Mouse (Mus musculus): Measurements from ENCODE around the gene Ces4a.
"Not testable (repeated sequence)": the region's sequence is repeated elsewhere in the genome, so short reads cannot be mapped to it uniquely, and the experiment has no call there.

The Ces4a gene

DNA sequence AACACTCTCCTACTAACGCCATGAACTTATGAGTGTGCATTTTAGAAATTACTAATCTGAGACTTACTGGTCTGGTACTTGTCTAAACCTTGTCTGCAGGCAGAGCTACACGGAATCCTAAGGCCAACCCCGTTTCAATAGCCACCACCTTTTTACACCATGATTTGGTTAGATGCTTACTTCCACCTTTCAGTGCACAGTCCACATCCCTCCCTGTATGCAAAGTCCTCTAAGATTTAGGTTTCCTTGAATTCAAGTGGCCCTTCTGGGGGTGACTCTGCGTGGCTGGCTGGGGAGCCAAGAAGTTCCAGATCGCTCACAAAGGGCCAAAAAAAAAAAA lies 38.4 kb downstream of the Ces4a start:
- DNase-seq (ENCODE audit: low spot score), result no peak

DNA sequence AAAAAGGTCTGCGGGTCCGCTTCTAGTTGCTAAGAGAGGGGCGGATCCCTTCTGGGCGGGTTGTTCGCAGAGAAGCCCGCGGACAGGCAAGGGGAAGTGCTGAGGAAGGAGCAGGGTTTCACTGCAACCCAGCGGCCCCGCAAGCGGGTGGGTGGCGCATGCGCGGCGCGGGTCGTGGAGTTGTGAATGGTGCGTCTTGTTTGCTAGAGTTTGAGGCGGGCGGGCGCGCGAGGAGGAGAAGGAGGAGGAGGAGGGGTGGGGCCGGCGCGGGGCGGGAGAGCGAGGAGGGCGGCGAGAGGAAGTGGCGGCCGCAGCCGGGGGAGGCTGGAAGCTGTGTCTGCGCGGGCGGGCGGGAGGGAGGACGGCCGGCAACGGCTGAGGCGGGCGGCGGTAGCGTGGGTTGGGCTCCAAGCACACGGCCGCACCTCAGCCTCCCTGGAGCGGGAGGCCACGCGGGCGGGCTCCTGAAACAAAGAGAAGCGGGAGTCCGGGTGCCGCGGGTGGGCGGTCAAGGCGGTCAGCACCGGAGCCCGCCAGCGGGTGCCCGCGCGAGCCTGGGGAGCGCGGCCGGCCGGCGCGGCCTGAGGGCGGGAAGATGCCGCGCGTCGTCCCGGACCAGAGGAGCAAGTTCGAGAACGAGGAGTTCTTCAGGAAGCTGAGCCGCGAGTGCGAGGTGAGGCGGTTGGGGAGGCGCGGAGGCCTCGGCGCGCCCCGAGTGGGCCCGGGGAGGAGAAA lies 38.9 kb downstream of the Ces4a start, which contains the start of gene Cbfb:
TSS of gene Cbfb (plus strand) at position 294 of the 735 bp plus-strand sequence.
- DNase-seq (ENCODE audit: low spot score), result peak; percentile 97

DNA sequence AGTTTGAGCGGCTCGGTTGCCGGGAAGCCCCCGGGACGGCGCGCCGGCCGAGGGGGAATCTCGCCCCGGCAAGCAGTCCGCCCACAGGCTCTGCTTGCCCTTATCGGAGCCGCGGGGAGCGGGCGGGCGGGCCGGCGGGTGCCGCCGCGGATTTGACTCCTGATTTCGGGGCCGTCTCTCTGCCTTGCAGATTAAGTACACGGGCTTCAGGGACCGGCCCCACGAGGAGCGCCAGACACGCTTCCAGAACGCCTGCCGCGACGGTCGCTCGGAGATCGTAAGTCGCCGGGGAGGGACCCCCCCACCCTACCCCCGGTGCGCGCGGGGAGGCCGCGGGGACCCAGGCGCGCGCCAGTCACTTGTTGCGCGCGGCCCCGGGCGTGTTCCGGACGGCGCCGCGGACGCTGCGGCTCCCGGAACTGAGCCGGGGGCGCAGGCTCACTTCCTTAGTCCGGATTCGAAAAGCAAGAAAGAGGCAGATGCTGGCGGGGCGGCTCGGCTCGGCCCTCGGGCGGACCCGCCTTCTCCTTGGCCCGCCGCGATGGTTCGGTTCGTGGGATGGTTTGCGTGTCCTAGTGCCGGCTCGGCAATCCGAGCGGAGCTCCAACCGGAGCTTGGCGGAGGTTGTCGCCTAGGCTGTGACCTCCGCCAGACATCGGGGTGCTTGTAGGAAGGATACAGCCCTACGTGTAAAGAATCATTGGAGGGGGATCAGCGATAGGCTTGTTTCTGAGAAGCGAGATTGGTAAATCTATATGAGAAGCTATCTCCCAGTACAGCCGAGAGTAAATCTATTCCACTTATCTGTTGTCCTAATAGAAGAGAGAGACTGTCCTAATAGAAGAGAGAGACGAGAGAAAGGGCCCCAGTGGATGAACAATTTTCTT lies 39.8 kb downstream of the Ces4a start:
- peak; percentile 70 for DNase-seq (ENCODE audit: low spot score)

DNA sequence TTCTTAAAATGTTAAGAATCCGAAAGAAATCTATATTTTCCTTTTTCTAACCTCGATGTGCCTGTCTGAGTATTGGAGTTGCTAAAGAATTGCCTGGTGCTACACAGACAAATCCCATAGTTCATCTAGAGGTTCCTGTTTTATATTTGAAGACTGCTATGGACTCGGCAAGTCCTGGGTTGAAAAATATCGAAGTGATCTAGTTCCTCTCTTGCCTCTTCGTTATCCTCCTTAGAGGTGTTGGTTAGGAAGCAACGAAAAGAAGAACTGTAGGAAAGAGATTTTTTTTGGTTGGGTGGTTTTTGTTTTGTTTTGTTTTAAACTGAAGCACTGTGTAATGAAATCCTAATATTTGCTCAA lies 40.4 kb downstream of the Ces4a start:
- DNase-seq (ENCODE audit: low spot score), result no peak

DNA sequence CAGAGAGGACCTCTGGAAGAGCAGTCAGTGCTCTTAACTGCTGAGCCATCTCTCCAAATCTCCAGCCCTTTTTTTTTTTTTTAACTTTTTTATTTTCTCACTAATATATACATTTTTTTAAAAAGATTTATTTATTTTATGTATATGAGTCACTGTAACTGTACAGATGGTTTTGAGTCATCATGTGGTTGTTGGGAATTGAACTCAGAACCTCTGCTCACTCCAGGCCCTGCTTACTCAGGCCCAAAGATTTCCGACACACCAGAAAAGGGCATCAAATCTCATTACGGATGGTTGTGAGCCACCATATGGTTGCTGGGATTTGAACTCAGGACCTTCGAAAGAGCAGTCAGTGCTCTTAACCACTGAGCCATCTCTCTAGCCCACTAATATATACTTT lies 43.7 kb downstream of the Ces4a start:
- DNase-seq (ENCODE audit: low spot score), result not testable (repeated sequence)

DNA sequence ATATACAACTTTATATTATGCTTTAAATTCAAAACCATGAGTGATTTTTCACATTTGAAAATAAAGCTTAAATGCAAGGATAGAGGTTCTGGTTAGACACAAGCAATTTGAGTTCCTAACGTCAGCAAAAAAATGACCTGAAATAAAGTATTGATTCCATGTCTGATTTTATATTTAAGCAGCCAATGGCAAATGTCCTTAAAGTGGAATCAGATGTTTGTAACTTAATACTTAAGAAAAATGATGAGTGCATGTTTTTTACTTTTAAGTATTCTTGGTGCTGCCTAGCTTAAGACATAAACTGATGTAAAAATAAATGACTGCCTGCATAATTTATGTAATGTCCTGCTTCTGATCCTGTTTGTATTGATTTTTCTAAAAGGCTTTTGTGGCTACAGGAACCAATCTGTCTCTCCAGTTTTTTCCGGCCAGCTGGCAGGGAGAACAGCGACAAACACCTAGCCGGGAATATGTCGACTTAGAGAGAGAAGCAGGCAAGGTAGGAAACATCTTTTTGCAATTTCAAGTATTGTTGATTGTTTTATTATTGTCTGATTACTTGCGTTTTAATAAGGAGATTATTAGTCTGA lies 46.7 kb downstream of the Ces4a start:
- no peak for DNase-seq (ENCODE audit: low spot score)

DNA sequence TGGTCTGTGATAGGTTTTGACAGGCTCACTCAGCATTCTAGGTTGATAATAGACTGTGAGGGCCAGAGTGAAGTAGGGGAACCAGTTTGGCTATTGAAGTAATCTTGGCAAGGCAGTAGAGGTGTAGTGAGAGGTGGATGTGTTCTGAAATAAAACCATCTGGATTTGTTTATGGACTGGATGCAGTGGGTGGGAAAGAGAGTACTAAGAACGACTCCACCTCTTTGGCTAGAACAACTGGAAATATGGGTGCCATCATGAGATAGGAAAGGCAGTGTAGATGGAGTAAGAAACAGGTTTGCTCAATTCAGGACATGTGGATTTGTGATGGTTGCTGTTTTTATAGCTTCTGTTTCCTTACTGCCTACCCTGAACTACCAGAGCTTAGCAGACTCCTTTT lies 50.6 kb downstream of the Ces4a start:
- no peak for DNase-seq (ENCODE audit: low spot score)

DNA sequence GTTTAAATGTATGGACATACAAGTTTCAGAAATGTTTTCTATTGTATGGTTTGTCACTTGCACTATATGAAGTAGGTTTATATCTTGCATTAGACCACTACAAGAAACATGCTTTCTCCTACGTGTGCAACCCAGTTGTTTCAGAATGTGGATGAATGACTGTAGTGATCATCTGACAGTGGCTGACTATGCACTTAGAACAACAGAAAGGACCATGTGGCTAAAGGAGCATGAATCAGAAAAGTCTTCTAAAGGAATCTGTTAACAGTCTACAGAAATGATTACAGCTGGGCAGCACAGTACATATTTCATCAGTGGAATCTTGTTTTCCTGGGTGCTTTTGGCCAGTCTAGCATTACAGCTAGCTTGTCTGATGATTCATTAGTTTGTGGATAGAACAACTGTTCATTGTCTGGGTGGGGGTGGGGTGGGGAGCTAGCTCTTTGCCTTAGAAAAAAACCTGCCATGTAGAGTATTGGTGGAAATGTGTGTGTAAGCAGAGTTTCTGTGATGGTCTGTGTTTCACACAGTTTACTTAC lies 54.9 kb downstream of the Ces4a start:
- no peak for DNase-seq (ENCODE audit: low spot score)

DNA sequence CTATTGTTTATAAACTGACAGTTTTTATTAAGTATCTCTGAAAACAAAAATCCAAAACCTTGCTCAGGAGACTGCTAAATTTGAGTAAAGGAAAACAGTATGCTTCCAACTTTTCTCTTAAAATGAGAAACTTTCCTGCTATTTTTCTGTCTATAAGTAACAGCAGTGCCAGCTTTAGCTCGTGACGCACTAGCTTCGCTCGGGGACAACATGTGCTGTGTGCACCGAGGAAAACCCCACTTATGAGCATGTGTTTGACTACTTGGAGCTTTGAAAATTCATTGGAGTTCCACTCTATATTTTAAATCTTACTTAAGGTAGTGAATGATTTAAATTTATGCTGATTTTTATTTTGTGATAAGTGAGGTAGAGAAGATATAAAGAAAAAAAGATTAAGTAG lies 60.6 kb downstream of the Ces4a start:
- no peak for DNase-seq (ENCODE audit: low spot score)
